Mouse (Mus musculus) adrenal gland, postnatal 10 days (tissue): Measurements from ENCODE around the gene Cerkl. TPM values are rescaled to one million over a fixed set of nuclear protein-coding genes. Genes with fewer than 3 reads are reported as not detected.

Experiments
- DNase-seq: peaks from one replicate; pipeline ENCODE4 v3.0.0; 2021; ENCODE audit warnings: mixed read lengths
- total RNA-seq, 2 experiments: library from RNA; stranded (reverse); gene quantifications; 2 replicates each; pipeline ENCODE4 v1.2.3; 2021

Cerkl gene
- total RNA-seq, 2 experiments from 2014 or later: 6.1 to 6.2 TPM

DNA sequence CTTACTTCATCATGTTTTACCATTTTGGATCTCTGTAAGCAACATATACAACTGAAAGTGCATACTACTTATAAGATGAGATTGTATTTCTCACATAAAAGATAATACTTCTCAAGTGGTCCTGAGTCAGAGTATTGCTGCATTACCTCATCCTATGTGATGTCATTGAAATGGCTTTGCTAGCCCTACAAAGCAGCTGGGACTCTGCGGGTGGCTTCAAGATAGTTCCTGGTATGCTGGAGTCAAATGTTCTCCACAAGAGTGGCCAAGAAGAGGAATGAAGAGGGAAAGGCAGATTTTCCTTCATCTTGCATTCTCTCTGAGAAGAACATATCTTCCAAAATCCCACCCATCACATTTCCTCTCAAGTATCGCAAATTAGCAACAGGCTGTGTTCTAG, 13.2 kb downstream of the Cerkl start:
- DNase-seq: no peak

GRCm38 (mm10) chr2:79442906-79443305, 13.7 kb downstream of the Cerkl start:
- DNase-seq: no peak

DNA sequence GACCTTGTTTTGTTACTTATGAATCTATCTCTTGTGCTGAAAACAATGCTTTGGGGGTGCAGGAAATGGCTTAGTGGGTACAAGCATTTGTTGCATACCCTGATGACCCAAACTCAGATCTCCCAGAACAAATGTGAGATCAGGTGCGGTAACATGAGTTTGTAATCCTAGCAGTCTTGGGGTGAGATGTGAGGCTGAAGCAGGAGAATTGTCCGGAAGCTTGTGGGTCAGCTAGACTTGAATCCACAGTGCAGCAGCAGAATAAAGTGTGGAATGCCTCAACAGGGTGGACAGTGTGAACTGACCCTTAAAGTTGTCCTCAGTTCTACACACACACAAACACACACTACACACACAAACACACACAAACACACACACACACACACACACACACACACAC, 14.4 kb downstream of the Cerkl start:
- DNase-seq: no peak

DNA sequence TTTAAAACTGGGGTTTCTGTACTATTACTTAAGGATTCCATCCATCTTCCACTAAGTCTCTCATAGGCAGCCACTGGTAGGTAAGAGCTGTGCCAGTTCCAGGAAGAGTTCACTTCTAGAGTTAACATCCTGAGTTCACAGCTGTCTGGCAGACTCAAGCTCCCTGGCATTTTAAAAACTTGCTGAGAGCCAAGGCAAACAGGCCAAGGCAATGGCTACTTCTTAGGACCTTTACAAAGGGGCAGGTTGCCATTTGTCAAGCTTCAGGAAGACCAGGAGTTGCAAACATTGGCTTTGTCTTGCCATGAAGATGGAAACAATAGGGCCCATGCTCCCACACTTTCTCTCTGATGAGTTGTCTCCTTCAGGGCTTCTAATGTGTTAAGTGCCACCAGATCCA, 26.5 kb downstream of the Cerkl start:
- DNase-seq: no peak

- peak; percentile 33 for DNase-seq
These were observed 26.9 kb downstream of the Cerkl start for GRCm38 (mm10) chr2:79429650-79430049.

DNA sequence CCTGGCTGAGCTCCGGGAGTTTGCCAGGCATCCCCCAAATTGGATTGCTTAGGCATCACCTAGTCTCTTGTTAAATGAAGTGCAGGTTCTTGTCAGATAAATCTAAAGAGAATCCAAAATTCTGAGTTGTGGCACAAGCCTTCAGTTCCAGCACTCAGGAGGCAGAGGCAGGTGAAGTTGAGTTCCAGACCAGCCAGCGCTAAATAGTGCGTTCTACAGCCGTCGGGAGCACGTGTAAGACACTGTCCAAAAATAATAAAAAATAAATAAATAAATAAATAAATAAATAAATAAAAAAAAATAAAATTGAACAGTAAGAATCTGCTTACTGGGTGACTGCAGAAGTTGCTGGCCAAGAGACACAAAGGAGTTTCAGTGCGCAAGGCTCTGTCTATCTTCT, 27.5 kb downstream of the Cerkl start:
- no peak for DNase-seq

- no peak for DNase-seq
These were observed 27.9 kb downstream of the Cerkl start for GRCm38 (mm10) chr2:79428569-79429104.

DNA sequence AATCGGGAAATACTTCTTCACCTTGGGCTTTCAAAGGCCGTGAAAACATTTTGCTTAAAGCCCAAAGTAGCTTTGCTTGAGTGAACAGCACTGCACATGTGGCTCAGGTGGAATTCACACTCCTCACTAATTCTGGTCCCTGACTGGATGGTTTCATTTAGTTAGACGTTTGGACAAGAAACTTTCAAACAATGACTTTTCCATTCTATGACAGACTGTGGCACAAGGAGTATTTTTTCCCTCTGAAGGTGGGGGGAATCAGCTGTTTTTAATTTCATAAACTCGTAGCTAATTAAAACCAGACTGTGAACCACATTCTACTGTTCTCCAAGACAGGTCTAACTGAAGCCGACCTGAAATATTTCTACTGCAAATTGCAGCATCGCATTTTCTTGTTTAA, 28.6 kb downstream of the Cerkl start:
- DNase-seq: no peak

DNA sequence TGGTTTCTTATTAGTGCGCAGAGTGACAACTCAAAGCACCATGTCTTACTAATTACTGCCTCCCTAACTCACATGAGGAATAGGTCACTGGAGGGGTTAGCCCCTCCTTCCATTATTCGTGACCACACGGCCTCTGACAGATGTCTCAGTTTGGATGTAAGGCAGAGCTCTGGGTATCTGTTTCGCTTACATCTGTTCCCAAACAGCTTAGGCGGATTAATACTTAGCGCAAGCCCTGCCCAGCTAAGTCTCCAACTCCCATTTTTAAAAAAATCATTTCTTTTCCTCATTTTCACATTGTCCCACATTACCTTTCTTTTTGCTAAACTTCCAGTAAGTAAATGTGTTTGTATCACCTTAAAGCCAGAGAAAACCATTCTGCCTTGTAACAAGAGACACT, 34.9 kb downstream of the Cerkl start:
- no peak for DNase-seq

GRCm38 (mm10) chr2:79414505-79414904, 42.1 kb downstream of the Cerkl start:
- no peak for DNase-seq

GRCm38 (mm10) chr2:79410903-79411255, 45.7 kb downstream of the Cerkl start:
- no peak for DNase-seq

DNA sequence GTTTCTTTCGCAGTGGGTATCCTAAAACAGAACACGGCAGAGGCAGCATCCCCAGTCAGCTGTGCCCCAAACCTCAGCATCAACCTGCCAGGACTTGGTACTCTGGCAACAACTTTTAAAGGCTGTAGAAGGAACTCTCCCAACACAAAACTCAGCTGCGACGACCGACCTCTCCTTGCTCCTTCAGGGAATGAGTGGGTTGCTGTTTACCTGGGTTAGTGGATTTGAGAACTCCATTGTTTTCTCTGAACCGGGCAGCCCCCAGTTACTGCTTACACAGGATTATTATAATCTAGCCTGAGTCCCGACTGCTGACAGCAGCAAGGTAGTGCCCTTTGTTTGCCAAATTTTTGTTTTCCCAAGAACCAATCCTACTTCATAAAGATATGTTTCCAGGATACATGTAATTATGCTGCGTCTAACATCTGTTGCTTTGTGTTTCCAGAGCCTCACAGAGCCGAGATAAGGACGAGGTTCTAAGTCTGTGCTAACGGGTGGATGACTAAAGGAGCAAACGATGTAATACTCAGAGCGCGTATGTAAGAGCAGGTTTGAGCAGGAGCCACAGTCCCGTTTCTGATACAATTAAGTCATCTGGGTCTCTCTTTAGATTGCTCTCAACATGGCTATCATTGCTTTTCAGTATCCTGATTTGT, 46.2 kb downstream of the Cerkl start:
- DNase-seq: no peak

GRCm38 (mm10) chr2:79405661-79406405, 50.8 kb downstream of the Cerkl start:
- DNase-seq: no peak

DNA sequence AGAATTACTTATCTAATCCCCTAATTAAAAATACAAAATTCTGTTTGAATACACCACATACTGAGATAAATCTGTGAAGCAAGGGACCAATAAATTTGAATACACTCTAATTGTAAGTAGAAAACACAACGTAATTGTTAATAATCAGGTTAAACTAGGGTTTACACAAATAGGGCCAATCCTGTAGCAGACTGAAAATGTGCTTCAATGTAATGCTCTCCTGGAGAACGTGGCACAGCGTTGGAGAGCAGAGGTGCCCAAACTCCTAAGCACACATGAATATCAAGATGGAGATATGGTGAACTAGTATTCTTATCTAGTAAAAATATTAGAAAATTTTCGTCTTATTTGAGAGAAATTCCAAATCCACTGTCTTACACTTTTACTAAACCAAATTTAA, 56.5 kb downstream of the Cerkl start:
- no peak for DNase-seq

DNA sequence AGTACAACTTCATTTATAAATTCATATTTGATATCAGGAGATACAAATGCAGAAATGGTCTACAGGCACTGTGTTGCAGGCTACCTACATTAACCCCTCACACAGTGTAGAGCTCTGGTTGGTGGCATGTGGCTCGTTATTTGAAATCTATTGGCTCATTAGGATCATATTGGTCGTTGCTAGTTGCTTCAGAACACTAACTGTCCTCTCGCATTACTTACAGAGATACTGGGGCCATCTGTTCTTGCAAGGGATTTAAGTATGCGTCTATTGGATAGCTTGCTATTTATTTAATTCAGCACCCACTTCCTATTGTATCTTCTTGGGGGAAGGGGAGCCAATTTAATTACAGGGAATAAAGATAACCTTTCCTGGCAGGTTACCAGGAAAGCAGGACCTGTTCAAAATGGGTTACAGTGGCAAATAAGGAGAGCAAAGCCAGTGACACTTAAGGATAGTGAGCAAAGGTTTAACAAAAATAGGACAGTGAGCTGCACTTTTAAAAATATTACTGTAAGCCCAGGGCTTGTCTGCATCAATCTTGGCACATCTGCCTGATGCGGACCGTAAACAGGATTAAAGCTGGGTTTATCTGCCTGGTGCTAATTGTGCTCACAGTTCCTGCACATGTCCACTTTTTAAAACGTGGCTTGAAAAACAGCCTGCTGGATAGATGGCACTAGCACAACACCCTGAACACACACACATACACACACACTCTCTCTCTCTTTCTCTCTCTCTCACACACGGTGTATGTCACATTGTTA, 57.2 kb downstream of the Cerkl start:
- DNase-seq: no peak

GRCm38 (mm10) chr2:79398831-79399230, 57.8 kb downstream of the Cerkl start:
- DNase-seq: no peak

DNA sequence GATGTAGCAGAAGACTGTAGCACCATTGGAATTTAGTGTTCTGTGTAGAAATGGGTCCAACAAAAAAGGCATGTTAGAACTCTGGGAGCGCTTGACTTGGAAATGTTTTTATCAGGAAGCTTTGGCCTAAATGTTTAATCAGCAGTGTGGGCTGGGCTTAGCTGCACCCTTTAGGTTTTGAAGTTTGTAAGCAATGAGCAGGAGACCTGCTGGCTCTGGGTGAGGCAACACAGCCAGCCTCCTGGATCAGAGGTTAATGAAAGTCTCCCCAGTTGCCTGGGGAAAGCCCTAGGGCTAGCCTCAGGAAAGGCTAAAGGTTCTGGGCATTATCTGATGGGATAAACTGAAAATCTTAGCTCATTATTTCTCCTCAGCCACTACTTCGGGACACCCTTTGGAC, 58.2 kb downstream of the Cerkl start:
- DNase-seq: no peak

DNA sequence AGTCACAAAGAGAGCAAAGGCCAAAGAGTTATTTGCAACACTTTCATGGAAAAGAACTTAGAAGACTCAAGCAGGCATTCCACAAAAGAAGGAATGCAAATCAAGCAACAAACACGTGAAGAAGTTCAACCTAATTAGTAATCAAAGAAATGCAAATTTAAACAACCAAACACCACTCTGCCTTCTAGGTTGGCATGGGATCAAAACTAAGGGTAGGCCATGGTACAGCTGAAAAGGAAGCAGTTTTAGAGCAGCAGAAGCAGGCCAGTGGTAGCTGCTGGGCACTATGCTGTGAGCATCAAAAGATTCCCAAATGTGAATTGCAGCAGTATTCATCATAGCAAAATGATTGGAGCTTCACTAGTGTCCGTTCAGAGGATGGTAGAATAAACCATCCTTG, 59.5 kb downstream of the Cerkl start:
- no peak for DNase-seq

DNA sequence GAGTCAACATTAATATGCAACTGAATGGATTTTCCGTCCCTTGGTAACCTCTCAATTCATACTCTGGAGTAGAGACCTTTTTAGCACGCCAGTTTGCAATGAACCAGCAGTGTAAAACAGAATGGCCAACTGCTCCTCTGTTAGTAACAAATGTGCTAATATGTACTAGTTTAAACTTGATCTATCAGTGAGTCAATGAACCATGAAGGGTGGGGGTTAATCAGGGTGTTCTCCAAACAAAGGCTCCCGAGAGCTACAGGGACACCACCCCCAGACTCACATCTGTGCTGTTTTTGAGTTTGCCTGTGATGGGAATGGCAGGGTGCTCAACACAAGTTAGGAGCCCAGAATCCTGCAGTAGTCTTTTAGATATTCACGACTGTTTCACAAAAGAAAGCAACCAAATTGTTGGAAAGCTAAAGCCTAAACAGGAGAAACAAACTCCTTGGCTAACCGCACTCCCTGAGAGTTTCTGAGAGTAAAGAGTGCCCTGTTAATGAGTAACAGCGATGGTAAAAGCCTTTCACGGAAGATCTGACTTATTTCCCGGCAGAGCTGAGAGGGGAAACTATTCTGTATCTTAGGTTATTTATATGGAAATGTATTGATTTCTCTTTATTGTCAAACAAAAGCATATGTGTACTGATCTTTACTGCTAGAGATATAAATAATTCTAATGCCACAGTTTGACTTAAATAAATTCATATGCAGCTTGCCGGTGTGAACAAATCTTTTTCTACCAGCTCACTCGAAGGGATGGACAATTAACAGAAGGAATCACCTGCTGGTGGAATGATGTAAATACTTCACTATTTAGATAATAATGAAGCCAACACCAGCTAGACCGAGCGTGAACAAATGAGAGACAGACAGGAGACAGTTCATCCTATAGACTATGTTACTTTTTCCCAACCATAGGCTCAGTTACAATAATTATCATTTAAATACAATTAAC, 77.2 kb downstream of the Cerkl start:
- DNase-seq: no peak

DNA sequence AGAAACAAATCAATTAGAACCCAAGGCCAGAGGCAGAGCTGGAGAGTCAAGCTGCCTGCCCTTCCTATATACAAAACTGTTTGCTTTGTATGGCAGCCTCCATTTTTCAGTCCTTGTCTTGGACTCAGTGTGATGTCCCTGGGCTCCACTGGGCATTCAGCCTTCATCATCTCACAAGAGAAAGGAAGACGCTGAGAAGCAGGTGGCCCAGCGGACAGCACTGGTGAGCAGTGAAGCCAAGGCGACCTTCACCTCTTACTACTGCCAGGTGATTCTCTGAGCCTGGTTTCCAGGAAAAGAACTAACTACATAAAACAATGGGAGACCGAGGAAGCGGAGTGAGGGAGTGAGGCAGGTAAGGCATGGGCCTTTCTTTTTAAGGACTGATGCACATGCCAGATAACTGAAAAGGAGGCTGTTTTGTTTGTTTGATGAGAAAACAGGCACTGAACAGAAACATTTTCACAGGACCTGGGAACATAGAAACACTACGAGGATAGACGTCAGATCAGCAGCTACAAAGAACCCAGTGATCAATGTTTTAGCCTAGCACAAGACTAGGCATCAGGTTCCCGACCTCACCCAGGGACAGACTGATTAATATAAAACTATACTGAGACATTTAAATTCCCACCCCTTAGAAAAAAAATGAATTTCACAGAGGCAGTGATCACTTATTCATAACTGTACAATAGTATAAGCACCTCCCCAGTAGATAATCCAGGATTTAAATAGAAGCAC, 78.1 kb downstream of the Cerkl start:
- DNase-seq: no peak

DNA sequence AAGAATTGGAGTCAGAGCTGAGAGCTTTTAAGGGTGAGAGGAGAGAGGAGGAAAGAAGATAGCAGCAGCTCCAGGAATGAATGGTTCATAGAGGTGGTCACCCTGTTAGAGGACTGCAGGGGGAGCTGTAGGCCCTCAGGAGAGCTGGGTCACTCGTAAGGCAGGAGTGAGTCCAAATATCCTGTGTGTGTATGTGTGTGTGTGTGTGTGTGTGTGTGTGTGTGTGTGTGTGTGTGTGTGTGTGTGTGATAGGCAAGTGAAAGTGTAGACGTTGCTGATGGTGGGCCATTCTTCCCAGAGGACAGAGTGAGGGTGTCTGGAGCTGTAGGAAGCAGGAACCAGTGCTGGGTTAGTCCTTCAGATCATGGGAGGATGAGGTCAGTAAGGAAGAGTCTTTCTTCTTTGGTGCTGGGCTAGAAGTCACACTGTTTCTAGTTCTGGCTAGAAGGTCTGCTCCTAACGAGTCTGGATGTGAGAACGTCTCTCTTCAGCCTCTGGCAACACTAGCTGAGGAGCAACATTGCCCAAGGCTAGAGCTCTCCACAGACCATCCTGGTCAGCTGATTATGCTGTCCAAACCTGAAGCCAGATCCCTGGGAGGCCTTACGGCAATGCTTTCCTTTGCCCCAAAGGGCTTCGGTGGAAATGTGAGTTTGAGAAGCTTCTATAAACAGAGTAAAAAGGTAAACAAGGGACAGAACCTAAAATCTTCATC, 83.9 kb downstream of the Cerkl start:
- DNase-seq: peak; percentile 45
